Comparison of ENCODE assay signal across 28 mouse cellular contexts in the genomic region with DNA sequence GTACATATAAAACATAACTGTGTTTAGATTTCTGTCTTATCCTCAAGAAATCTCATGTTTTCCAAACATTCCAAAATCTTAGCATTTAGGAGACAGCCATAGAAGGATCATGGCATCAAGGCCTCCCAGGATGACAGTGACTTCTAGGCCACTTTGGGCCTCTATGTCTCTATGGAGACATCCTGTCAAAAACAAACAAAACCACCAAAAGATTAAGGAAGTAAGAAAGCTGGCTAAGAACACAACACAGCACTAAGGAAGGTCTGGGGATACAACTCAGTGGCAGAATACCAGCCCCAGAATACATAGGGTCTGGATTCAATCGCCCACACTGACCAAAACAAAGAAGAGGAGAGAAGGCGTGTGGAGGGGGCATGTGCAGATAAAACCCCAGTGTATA.
"Had no signal": no experiment of that assay in that cellular context is flagged by ENCODE, and none has a peak within 500 bp of the region (broad histone marks: within the 10 kb centered on the region; RNA-seq: fewer than 3 reads in every experiment).

No protein-coding gene starts in this region.

- H3K9me3 ChIP-seq: heart, embryonic 10.5 days; heart, embryonic 12.5 days; hindbrain, embryonic 10.5 days; hindbrain, embryonic 12.5 days; intestine, embryonic 15.5 days; kidney, embryonic 15.5 days; limb, embryonic 13.5 days; limb, embryonic 15.5 days; liver, embryonic 12.5 days had no signal

- H3K27me3 ChIP-seq: heart, embryonic 12.5 days; hindbrain, embryonic 12.5 days; intestine, embryonic 15.5 days; kidney, embryonic 15.5 days; limb, embryonic 13.5 days; limb, embryonic 15.5 days; liver, embryonic 12.5 days had no signal

- H3K4me3 ChIP-seq: gastrocnemius, adult 2 months; heart, embryonic 10.5 days; heart, embryonic 12.5 days; hindbrain, embryonic 10.5 days; hindbrain, embryonic 12.5 days; intestine, embryonic 15.5 days; kidney, embryonic 15.5 days; limb, embryonic 13.5 days; limb, embryonic 15.5 days; liver, embryonic 12.5 days had no signal

- ATAC-seq: hindbrain, embryonic 16.5 days; inflammation-experienced regulatory T-cells, adult 6 months; intestine, embryonic 15.5 days; liver, embryonic 12.5 days had no signal

- DNase-seq: gastrocnemius, adult 2 months; gastrocnemius, postnatal 10 days; gastrocnemius, postnatal 25 days; heart, adult 18-20 months; heart, postnatal 10 days; heart, postnatal 4 days; kidney, adult 11 months; kidney, adult 2 months; kidney, adult 9 months; kidney, postnatal 14 days; kidney, postnatal 36 days; layer of hippocampus, adult 9-11 months; layer of hippocampus, postnatal 36 days; left cerebral cortex, postnatal 4 days had no signal

- H3K4me1 ChIP-seq: heart, embryonic 10.5 days; heart, embryonic 12.5 days; hindbrain, embryonic 10.5 days; hindbrain, embryonic 12.5 days; intestine, embryonic 15.5 days; kidney, embryonic 15.5 days; limb, embryonic 13.5 days; limb, embryonic 15.5 days had no signal

- H3K4me2 ChIP-seq: heart, embryonic 12.5 days; hindbrain, embryonic 12.5 days; hindbrain, embryonic 14.5 days; intestine, embryonic 15.5 days; kidney, embryonic 15.5 days; limb, embryonic 13.5 days; limb, embryonic 15.5 days; liver, embryonic 12.5 days had no signal

- H3K27ac ChIP-seq: gastrocnemius, adult 2 months; heart, embryonic 10.5 days; hindbrain, embryonic 10.5 days; hindbrain, embryonic 12.5 days; hindbrain, embryonic 14.5 days; intestine, embryonic 15.5 days; kidney, embryonic 15.5 days; kidney, postnatal 0 days; limb, embryonic 13.5 days; limb, embryonic 15.5 days; liver, embryonic 12.5 days; liver, embryonic 14.5 days had no signal

- H3K9ac ChIP-seq: heart, embryonic 12.5 days; hindbrain, embryonic 12.5 days; hindbrain, embryonic 14.5 days; intestine, embryonic 15.5 days; kidney, embryonic 15.5 days; limb, embryonic 13.5 days; limb, embryonic 15.5 days; liver, embryonic 12.5 days; liver, embryonic 14.5 days had no signal
